Mouse (Mus musculus) midbrain, embryonic 15.5 days (tissue): Measurements from ENCODE around the gene BC024978. TPM values are rescaled to one million over a fixed set of nuclear protein-coding genes. Genes with fewer than 3 reads are reported as not detected.

Source experiments
- ATAC-seq: fragments of 200-750 bp; cut with Nextera tagmentation; replicated peaks from 2 replicates; pipeline ENCODE4 v1.8.0; 2017; ENCODE audit warnings: moderate TSS enrichment
- H3K27ac ChIP-seq: fragments of 300-500 bp; sonication (generic); 2 replicates; pipeline ENCODE4 v1.5.1; 2015; ENCODE audit warnings: mild to moderate bottlenecking, inconsistent platforms
- H3K27me3 ChIP-seq: fragments of 300-500 bp; sonication (generic); replicated peaks from 2 replicates; pipeline ENCODE4 v1.6.1; 2015; ENCODE audit warnings: inconsistent platforms
- H3K36me3 ChIP-seq: fragments of 300-500 bp; sonication (generic); replicated peaks from 2 replicates; pipeline ENCODE4 v1.6.1; 2015; ENCODE audit warnings: inconsistent platforms
- H3K4me1 ChIP-seq: fragments of 300-500 bp; sonication (generic); 2 replicates; pipeline ENCODE4 v1.6.1; 2015; ENCODE audit warnings: inconsistent platforms
- H3K4me2 ChIP-seq: fragments of 300-500 bp; sonication (generic); 2 replicates; pipeline ENCODE4 v1.6.1; 2015; ENCODE audit warnings: inconsistent platforms, mild to moderate bottlenecking, moderate library complexity
- H3K4me3 ChIP-seq: fragments of 300-500 bp; sonication (generic); 2 replicates; pipeline ENCODE4 v1.5.1; 2015; ENCODE audit warnings: mild to moderate bottlenecking, inconsistent platforms
- H3K9ac ChIP-seq: fragments of 300-500 bp; sonication (generic); 2 replicates; pipeline ENCODE4 v1.6.1; 2015; ENCODE audit warnings: mild to moderate bottlenecking, inconsistent platforms
- H3K9me3 ChIP-seq: fragments of 300-500 bp; sonication (generic); 2 replicates; pipeline ENCODE4 v1.6.1; 2016; ENCODE audit warnings: inconsistent platforms
- WGBS: fragments of 180-500 bp; shearing (Covaris S2); methylation state at CpG from one replicate; pipeline ENCODE4 v1.1.7; 2015; ENCODE audit warnings: mixed read lengths; 5-methylcytosine and 5-hydroxymethylcytosine counted together
- polyA plus RNA-seq: library from polyadenylated mRNA; unstranded; fragments of >200 nt; fragmentation: Nextera tagmentation; extraction: Ambion mirVana; gene quantifications from 2 replicates; pipeline ENCODE4 v1.2.1, GENCODE M21; 2015

Gene BC024978
- polyA plus RNA-seq, 1 experiment from 2014 or later, result 3.7 TPM

DNA sequence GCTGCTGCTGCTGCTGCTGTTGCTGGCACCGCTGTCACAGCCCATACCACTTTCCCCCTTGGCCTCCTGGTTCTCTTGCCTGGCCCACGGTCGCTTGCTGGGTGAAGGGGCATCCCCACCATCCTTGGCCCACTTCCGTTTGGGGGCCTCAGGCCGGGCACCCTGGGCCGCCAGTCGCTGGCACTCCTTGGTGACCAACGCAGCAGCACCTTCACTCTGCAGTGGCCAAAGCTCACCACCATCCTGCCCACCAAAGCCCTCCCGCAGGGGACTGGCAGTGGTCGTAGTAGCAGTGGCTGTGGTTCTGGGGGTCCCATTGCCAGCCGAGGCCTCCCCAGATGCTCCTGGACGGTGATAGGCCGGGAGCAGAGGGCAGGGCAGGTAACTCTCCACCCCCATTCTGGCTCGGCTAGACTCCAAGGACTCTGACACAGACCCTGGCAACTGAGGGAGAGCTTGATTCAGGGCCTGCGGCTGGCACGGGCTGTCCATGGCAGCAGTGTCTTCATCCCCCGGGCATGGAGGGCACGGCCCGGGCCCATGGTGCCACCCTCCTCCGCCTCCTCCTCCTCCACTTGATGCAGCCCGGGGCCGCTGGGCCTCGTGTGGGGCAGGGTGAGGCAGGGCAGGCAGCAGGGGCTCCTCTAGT is 30.4 kb upstream of the BC024978 start:
- peak; percentile 18 for ATAC-seq
- 73% methylated on average over 23 of the region's 23 CpGs for WGBS
- Histone ChIP-seq H3K36me3 (no peaks in the 10 kb centered on the region), H3K4me2 (peak overlapping the region; percentile 90), H3K4me1 (peaks cover 67% of the 10 kb centered on the region), H3K9ac (peak overlapping the region; percentile 90), H3K27me3 (no peaks in the 10 kb centered on the region), H3K4me3 (peak overlapping the region; percentile 85), H3K9me3 (no peaks in the 10 kb centered on the region), H3K27ac (peak overlapping the region; percentile 99)

- peaks cover 61% of the 10 kb centered on the region for H3K4me1 ChIP-seq
These were observed 29.9 kb upstream of the BC024978 start for GRCm38 (mm10) chr7:27165696-27166095.

GRCm38 (mm10) chr7:27166229-27166613 is 29.4 kb upstream of the BC024978 start:
- 0% methylated on average over 16 of the region's 43 CpGs for WGBS
- H3K27ac ChIP-seq, result peak overlapping the region; percentile 99
- peak overlapping the region; percentile 85 for H3K4me3 ChIP-seq
- peak overlapping the region; percentile 90 for H3K9ac ChIP-seq
- H3K4me2 ChIP-seq, result peak overlapping the region; percentile 90
- H3K4me1 ChIP-seq, result peaks cover 56% of the 10 kb centered on the region
- ATAC-seq, result peak; percentile 48
- no peaks in the 10 kb centered on the region for H3K9me3 ChIP-seq
- no peaks in the 10 kb centered on the region for H3K36me3 ChIP-seq
- H3K27me3 ChIP-seq, result no peaks in the 10 kb centered on the region

More at GRCm38 (mm10) chr7:27165696-27166095, 29.9 kb upstream of the BC024978 start:
- Histone ChIP-seq H3K9me3 (no peaks in the 10 kb centered on the region), H3K4me3 (peak overlapping the region; percentile 85), H3K27me3 (no peaks in the 10 kb centered on the region), H3K27ac (peak overlapping the region; percentile 99), H3K9ac (peak overlapping the region; percentile 90), H3K4me2 (peak overlapping the region; percentile 90), H3K36me3 (no peaks in the 10 kb centered on the region)
- 1% methylated on average over 8 of the region's 8 CpGs for WGBS
- peak; percentile 0; the same call in 1 of the 2 replicates for ATAC-seq

- 1% methylated on average over 43 of the region's 61 CpGs for WGBS
- H3K4me2 ChIP-seq, result peak within 1 kb of the TSS; percentile 90
- ATAC-seq, result peak; percentile 82
- H3K4me3 ChIP-seq, result peak within 1 kb of the TSS; percentile 85
- H3K9ac ChIP-seq, result peak within 1 kb of the TSS; percentile 90
- no peaks in the 10 kb centered on the region for H3K36me3 ChIP-seq
- peak within 1 kb of the TSS; percentile 99 for H3K27ac ChIP-seq
- H3K4me1 ChIP-seq, result peaks cover 50% of the 10 kb centered on the region
- H3K9me3 ChIP-seq, result no peaks in the 10 kb centered on the region
- no peaks in the 10 kb centered on the region for H3K27me3 ChIP-seq
These were observed 28.7 kb upstream of the BC024978 start, which contains the start of gene Egln2 for GRCm38 (mm10) chr7:27166614-27167474. TSS of gene Egln2 (minus strand) at chr7:27166802.

GRCm38 (mm10) chr7:27167475-27168094 is 28.0 kb upstream of the BC024978 start:
- WGBS, result 75% methylated on average over 11 of the region's 11 CpGs
- ATAC-seq, result peak; percentile 11
- Histone ChIP-seq H3K9ac (peak overlapping the region; percentile 39), H3K27ac (peak overlapping the region; percentile 99), H3K4me1 (peaks cover 42% of the 10 kb centered on the region), H3K4me2 (peak overlapping the region; percentile 90), H3K4me3 (peak overlapping the region; percentile 85), H3K9me3 (no peaks in the 10 kb centered on the region), H3K27me3 (no peaks in the 10 kb centered on the region), H3K36me3 (0 out of 2 replicates have a peak, but pooled peaks cover 3% of the 10 kb centered on the region)

DNA sequence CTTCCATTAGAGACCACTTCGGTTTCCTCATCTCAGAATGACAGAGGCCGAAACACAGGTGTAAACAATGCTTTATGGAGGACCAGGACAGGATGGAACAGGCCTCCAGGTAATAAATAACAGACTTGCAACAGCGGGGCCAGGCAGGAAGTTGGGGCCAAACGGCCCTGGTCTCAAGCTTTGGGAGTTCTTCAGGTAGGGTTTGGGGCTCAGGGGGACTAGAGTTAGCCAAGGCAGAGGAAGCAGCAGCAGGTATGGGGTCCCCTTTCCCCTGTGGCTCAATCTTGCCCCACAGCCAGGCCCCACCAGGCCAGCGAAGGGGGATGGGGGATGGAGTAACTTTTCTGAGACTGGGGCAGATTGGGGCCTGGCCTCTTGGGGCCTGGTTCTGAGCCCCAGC is 27.2 kb upstream of the BC024978 start:
- WGBS, result 97% methylated on average over 5 of the region's 5 CpGs

DNA sequence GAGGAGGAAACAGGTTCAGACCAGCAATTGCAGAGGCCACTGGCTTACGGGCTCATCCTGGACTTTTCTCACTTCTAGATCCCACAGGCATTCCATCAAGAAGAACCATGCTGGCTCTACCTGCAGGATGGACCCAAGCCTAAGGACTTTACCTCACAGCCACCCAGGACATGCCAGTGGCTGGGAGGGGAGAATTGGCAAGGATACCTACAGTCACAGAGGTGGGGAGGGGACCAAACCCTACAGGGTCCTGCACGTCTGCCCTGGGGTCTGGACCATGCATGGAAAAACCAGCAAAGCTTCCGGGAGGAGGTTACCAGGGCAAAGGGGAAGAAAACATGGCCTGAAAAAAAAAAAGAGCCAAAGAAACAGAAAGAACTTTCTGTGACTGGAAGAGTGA is 24.6 kb upstream of the BC024978 start:
- Histone ChIP-seq H3K9ac (no peak overlapping the region), H3K4me2 (no peak overlapping the region), H3K9me3 (no peaks in the 10 kb centered on the region), H3K27me3 (no peaks in the 10 kb centered on the region), H3K36me3 (peaks cover 10% of the 10 kb centered on the region; the same call in 1 of the 2 replicates), H3K4me1 (peaks cover 10% of the 10 kb centered on the region), H3K27ac (no peak overlapping the region), H3K4me3 (no peak overlapping the region)
- ATAC-seq, result no peak
- 85% methylated on average over 3 of the region's 3 CpGs for WGBS

More for the DNA sequence above, 27.2 kb upstream of the BC024978 start:
- Histone ChIP-seq H3K4me3 (no peak overlapping the region), H3K36me3 (peaks cover 7% of the 10 kb centered on the region; the same call in 1 of the 2 replicates), H3K27me3 (no peaks in the 10 kb centered on the region), H3K9me3 (no peaks in the 10 kb centered on the region), H3K9ac (no peak overlapping the region), H3K27ac (no peak overlapping the region), H3K4me1 (peaks cover 35% of the 10 kb centered on the region), H3K4me2 (no peak overlapping the region)
- no peak for ATAC-seq

DNA sequence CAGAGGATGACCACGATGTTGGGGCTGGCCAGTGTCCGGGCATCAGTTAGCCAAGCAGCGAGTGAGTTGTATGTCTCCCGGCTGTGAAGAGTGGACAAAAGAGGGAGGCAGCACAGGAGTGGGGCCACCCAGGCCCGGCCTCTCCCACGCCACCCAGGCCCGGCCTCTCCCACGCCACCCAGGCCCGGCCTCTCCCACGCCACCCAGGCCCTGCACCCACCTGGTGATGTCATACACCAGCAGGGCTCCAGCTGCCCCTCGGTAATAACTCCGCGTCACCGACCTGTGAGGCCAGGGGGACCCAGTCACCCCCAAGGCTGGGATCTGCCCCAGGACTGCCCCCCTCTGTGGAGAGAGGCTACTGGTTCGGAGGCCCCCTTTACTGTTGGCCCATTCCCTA is 21.1 kb upstream of the BC024978 start:
- no peak overlapping the region for H3K4me2 ChIP-seq
- peaks cover 13% of the 10 kb centered on the region for H3K4me1 ChIP-seq
- no peak for ATAC-seq
- no peaks in the 10 kb centered on the region for H3K9me3 ChIP-seq
- no peak overlapping the region for H3K27ac ChIP-seq
- no peak overlapping the region for H3K4me3 ChIP-seq
- 92% methylated on average over 15 of the region's 15 CpGs for WGBS
- H3K36me3 ChIP-seq, result peaks cover 10% of the 10 kb centered on the region; the same call in 1 of the 2 replicates
- H3K9ac ChIP-seq, result no peak overlapping the region
- H3K27me3 ChIP-seq, result no peaks in the 10 kb centered on the region

DNA sequence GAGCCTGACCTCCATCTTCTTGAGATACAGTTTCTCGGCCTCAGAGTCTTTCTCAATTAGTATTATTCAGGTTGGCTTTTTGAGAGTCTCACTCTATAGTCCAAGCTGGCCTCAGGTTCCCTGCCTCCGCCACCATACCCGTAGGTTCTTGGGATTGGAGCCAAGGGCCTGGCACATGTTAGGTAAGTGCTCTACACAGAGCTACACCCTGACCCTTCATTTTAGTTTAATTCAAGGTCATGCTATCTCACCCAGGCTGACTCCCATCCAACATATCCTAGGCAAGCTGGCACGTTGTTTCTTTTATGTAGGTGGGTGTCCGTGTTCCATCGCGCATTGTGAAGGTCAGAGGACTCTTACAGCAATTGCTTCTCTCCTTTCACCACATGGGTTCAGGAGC is 20.7 kb upstream of the BC024978 start:
- no peak overlapping the region for H3K27ac ChIP-seq
- H3K27me3 ChIP-seq, result no peaks in the 10 kb centered on the region
- H3K4me2 ChIP-seq, result no peak overlapping the region
- H3K4me1 ChIP-seq, result peaks cover 17% of the 10 kb centered on the region
- no peak overlapping the region for H3K9ac ChIP-seq
- no peak overlapping the region for H3K4me3 ChIP-seq
- no peaks in the 10 kb centered on the region for H3K9me3 ChIP-seq
- 96% methylated on average over 7 of the region's 7 CpGs for WGBS
- peaks cover 10% of the 10 kb centered on the region; the same call in 1 of the 2 replicates for H3K36me3 ChIP-seq
- no peak for ATAC-seq

GRCm38 (mm10) chr7:27177942-27178323 is 17.6 kb upstream of the BC024978 start:
- peak overlapping the region; percentile 47 for H3K9ac ChIP-seq

GRCm38 (mm10) chr7:27178324-27179216 is 17.0 kb upstream of the BC024978 start, which contains the start of gene Rab4b:
TSS of gene Rab4b (minus strand) at chr7:27178896.
- Histone ChIP-seq H3K4me1 (peaks cover 20% of the 10 kb centered on the region), H3K4me2 (peak within 1 kb of the TSS; percentile 52), H3K4me3 (peak within 1 kb of the TSS; percentile 71), H3K36me3 (peaks cover 2% of the 10 kb centered on the region; the same call in 1 of the 2 replicates), H3K9me3 (no peaks in the 10 kb centered on the region), H3K27ac (peak within 1 kb of the TSS; percentile 91), H3K9ac (peak within 1 kb of the TSS; percentile 47), H3K27me3 (no peaks in the 10 kb centered on the region)
- peak; percentile 98 for ATAC-seq
- under 1% methylated on average over 53 of the region's 53 CpGs for WGBS

More at GRCm38 (mm10) chr7:27177942-27178323, 17.6 kb upstream of the BC024978 start:
- WGBS, result 19% methylated on average over 4 of the region's 4 CpGs
- peak; percentile 19 for ATAC-seq
- H3K27ac ChIP-seq, result peak overlapping the region; percentile 91
- no peaks in the 10 kb centered on the region for H3K9me3 ChIP-seq
- H3K27me3 ChIP-seq, result no peaks in the 10 kb centered on the region
- H3K4me3 ChIP-seq, result peak overlapping the region; percentile 71
- peaks cover 20% of the 10 kb centered on the region for H3K4me1 ChIP-seq
- H3K4me2 ChIP-seq, result peak overlapping the region; percentile 52
- H3K36me3 ChIP-seq, result peaks cover 4% of the 10 kb centered on the region; the same call in 1 of the 2 replicates
